Mouse (Mus musculus): ENCODE results near the gene Fam118b. TPM values are rescaled to one million over a fixed set of nuclear protein-coding genes. Genes with fewer than 3 reads are reported as not detected.

Gene Fam118b
- polyA plus RNA-seq, 1 experiment = 10.7 TPM

DNA sequence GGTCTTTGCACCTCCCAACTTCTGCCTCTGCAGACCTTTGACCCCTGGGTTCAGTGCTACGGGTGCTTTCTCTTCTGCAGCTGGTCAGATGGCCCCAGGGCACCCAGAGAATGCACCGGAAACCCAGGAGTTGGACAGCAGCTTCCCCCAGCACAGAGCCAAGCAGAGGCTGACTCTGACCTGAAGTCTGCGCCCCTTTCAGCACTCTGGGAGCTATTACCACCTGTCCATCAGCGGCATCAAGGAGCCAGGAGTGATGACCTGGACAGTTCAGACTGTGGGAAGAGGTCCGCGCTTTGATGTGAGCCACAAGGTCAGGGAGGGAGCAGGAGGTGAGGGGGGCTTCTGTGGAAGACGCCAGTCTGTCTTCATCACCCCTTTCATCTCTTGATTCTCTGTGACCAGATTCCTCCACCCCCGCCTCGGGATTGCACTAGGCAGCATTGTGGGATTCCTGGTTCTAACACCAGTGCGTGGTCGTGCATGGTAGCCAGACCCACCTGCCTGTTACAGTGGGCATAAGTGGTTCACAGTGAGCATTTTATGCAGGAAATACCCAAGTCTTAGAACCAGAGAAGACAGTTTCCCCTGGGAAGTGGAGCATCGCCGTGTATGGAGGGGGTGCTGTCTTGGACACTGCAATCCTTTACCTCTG is 15.9 kb upstream of the Fam118b start:
- H3K27ac ChIP-seq (replicated peaks; ENCODE audit: low read depth, low read length) = no peak overlapping the region
- H3K4me1 ChIP-seq (ENCODE audit: control insufficient read depth, insufficient read depth, insufficient read length, low read length) = no peaks in the 10 kb centered on the region
- no peak overlapping the region for H3K4me3 ChIP-seq (ENCODE audit: insufficient read depth, low read depth, low read length)

DNA sequence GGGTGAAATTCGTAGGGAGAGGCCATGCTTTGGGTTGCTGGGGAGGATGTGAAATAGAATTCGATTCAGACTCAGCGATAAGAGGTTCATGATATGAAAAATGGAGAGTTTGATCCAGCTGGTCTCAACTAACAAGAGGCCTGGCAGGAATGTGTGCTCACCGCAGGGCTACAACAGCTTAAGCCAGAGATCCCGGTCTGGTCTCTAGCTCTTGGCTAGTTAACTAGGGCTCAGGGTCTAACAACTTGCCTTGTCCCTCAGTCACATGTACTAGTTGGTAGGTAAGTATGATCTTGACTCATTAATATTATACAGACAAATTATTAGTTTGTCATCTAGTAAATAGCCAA is 15.2 kb upstream of the Fam118b start:
- Histone ChIP-seq H3K27ac (replicated peaks; ENCODE audit: low read depth, low read length) (no peak overlapping the region), H3K4me3 (ENCODE audit: insufficient read depth, low read depth, low read length) (no peak overlapping the region), H3K4me1 (ENCODE audit: control insufficient read depth, insufficient read depth, insufficient read length, low read length) (no peaks in the 10 kb centered on the region)

DNA sequence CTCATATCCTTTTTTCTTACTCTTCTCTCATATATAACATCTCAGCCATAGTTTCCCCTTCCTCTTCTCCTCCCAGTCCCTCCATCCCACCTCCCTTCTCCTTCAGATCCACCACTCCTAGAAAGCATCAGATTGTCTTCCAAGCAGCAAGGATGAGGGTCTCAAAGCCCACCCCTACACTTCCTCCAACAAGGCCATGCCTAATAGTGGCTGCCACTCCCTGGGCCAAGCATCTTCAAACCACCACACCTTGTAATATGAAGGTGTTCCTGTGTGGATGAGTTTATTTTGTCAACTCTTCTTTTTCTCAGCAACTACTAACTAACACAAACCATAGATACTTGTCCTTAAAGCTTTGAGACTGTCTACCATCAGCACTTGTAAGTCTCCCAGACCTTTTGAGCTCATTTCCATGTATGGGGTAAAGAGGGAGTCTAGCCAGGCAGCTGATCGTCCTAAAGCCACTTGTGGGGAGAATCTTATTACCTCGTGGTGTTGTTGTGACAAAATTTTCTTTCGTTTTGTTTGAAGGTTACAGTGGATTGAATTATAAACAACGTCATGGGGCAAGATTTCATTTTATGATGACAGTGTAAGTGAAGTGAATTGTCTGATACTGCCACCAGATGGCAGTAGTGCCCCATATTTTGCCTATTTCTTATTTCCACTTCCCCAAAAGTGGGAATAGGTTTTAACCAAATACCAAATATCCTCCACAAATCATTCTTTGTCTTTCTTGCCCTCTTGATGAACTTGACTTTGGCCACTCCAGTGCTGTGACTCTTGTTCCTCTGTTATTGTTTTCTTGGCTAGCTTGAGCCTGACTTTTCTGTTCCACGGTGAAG is 14.6 kb upstream of the Fam118b start:
- Histone ChIP-seq H3K27ac (replicated peaks; ENCODE audit: low read depth, low read length) (no peak overlapping the region), H3K4me3 (ENCODE audit: insufficient read depth, low read depth, low read length) (no peak overlapping the region), H3K4me1 (ENCODE audit: control insufficient read depth, insufficient read depth, insufficient read length, low read length) (no peaks in the 10 kb centered on the region)

DNA sequence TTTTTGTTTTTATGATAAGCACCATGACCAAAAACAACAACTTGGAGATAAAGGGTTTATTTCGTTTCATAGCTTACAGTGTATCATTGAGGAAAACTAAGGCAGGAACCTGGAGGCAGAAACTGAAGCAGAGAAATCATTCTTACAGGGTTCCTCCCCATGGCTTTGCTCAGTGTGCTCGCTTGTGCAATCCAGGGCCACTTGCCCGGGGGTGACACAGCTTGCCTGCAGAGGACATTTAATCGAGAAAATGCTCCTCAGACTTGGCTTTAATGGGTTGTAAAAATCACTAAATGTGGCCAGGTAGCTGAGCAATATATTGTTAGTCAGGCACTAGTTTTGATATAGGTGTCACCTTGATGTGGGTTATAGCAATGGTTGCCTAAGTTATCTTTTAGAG is 10.8 kb upstream of the Fam118b start:
- no peak overlapping the region for H3K27ac ChIP-seq (replicated peaks; ENCODE audit: low read depth, low read length)
- H3K4me1 ChIP-seq (ENCODE audit: control insufficient read depth, insufficient read depth, insufficient read length, low read length) = no peaks in the 10 kb centered on the region
- H3K4me3 ChIP-seq (ENCODE audit: insufficient read depth, low read depth, low read length) = no peak overlapping the region

DNA sequence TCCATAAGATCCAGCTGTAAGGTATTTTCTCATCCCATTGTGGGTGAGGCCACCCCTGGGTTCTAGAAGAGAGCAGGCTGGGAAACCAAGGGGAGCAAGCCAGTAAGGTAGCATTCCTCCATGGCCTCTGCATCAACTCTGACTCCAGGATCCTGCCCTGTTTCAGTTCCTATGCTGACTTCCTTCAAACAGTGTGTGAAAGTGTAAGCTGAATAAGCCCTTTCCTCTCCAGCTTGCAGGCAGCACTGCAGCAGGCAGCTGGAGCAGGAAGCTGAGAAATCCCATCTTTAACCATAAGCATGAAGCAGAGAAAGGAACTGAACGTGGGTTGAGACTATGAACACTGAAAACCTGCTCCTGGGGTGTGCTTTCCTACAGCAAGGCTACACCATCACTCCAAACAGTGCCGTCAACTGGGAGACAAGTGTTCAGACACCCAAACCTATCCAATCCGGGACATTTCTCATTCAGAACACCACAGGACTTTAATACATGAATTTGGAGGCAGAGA is 10.3 kb upstream of the Fam118b start:
- no peak overlapping the region for H3K4me3 ChIP-seq (ENCODE audit: insufficient read depth, low read depth, low read length)
- no peaks in the 10 kb centered on the region for H3K4me1 ChIP-seq (ENCODE audit: control insufficient read depth, insufficient read depth, insufficient read length, low read length)
- H3K27ac ChIP-seq (replicated peaks; ENCODE audit: low read depth, low read length) = 0 out of 2 replicates have a peak overlapping the region, but pooled peaks have one; percentile 8

DNA sequence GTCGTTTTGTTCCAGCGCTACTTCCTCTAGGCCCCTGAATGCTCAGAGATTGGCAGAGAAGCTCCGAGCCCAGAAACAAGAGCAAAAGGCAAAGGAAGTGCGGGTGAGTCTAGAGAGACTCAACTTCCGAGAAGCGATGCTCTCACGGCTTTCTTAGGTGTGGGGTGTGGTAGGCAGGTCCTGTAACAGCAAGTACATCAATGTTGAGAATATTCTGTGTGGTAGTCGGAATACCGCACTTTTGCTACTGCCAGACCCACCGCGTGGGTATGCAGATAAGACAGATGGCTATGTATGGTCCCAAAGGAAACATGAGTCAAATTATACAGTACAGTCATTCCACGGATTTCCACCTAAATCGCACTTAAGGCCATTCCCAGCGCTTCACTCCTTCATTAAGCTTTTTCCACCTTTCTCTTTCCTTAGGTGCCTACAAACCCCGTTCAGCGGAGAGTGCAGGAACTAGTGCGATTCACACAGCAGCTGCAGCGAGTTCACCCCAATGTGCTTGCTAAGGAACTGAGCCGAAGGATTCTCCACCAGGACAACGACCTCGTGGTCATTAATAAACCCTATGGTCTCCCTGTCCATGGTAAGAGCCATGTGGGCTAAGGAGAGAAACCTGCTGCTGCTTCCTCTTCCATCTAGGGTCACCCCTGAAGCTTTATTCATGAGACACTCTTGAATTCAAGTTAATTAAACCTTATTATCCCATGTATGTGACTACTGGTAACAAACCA is 541 bp upstream of the Fam118b start:
- peak overlapping the region; percentile 68 for H3K27ac ChIP-seq (replicated peaks; ENCODE audit: low read depth, low read length)

DNA sequence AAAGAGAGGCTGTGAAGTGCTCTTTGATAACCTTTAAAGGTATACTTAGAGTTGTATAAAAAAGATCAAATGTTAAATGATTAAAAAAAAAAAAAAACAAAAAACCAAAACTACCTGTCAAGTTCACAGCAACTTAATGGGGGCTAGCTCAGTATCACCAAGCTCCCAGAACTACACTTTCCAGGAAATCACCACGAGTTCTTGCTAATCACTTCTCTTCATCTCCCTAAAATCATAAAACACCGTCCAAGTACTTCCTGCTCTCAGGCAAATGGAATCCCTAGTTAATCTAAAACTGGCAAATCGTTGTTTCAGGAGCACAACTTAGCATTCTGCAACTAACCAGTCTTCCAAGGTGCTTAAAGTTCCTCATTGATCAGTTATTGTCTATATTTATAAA is 3.1 kb downstream of the Fam118b start:
- Histone ChIP-seq H3K4me1 (ENCODE audit: control insufficient read depth, insufficient read depth, insufficient read length, low read length) (no peaks in the 10 kb centered on the region), H3K4me3 (ENCODE audit: insufficient read depth, low read depth, low read length) (no peak overlapping the region), H3K27ac (replicated peaks; ENCODE audit: low read depth, low read length) (no peak overlapping the region)

More for the DNA sequence above, 541 bp upstream of the Fam118b start:
- no peaks in the 10 kb centered on the region for H3K4me1 ChIP-seq (ENCODE audit: control insufficient read depth, insufficient read depth, insufficient read length, low read length)
- peak overlapping the region; percentile 81 for H3K4me3 ChIP-seq (ENCODE audit: insufficient read depth, low read depth, low read length)

DNA sequence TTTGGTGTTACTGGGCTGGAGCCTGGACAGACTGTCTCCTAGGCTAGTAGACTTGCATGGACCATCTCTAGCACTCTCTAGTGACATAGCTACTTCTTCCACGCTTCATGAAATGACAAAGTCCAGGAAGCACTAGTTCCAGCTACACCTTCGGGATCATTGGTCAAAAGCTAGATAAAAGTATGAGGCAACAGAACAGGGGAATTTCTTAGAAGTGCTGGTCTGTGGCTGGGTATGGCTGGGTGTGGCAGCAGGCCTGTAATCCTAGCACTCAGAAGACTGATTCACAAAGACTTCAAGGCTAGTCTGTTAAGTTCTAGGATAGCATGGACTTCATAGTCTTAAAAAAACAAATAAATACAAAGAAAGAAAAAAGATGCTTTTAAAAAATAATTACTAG is 4.2 kb downstream of the Fam118b start:
- Histone ChIP-seq H3K4me3 (ENCODE audit: insufficient read depth, low read depth, low read length) (no peak overlapping the region), H3K4me1 (ENCODE audit: control insufficient read depth, insufficient read depth, insufficient read length, low read length) (no peaks in the 10 kb centered on the region), H3K27ac (replicated peaks; ENCODE audit: low read depth, low read length) (no peak overlapping the region)

DNA sequence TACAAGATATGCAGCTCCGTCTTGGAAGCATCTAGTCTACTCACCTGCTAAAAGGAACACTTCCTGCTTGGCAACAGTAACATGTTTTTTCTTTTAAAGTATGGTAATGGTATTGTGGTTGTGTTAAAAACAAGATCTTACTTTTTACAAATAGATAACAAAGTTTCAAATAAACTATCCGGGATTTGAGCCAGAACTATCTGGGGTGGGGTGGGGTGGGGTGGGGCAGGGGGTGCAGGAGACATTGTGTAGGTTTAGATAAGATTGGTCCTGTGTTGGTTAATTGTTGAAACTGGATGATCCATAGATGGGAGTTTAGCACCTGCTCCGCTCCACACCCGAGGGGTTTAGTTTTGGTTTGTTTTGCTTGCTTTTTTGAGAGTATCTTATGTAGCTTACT is 5.2 kb downstream of the Fam118b start:
- no peak overlapping the region for H3K27ac ChIP-seq (replicated peaks; ENCODE audit: low read depth, low read length)
- no peaks in the 10 kb centered on the region for H3K4me1 ChIP-seq (ENCODE audit: control insufficient read depth, insufficient read depth, insufficient read length, low read length)
- H3K4me3 ChIP-seq (ENCODE audit: insufficient read depth, low read depth, low read length) = no peak overlapping the region

DNA sequence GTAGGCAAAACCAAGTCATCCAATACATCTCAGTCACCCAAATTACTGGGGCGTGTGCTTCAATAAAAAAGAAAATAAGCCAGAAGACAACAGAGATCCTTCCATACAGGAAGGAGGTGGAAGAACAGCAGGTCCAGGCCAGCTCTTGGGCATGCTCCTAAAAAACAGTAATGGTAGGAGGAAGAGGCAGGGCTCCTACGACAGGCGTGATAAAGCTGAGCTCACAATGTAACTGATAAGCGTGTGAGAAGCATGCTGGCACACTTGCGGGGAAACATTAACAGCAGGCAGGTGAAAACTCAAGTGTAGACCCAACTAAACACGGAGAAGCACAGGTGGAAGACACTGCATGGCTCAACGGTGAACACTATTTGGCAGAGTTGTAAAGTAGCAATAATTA is 10.2 kb downstream of the Fam118b start:
- Histone ChIP-seq H3K27ac (replicated peaks; ENCODE audit: low read depth, low read length) (no peak overlapping the region), H3K4me1 (ENCODE audit: control insufficient read depth, insufficient read depth, insufficient read length, low read length) (no peaks in the 10 kb centered on the region), H3K4me3 (ENCODE audit: insufficient read depth, low read depth, low read length) (no peak overlapping the region)

DNA sequence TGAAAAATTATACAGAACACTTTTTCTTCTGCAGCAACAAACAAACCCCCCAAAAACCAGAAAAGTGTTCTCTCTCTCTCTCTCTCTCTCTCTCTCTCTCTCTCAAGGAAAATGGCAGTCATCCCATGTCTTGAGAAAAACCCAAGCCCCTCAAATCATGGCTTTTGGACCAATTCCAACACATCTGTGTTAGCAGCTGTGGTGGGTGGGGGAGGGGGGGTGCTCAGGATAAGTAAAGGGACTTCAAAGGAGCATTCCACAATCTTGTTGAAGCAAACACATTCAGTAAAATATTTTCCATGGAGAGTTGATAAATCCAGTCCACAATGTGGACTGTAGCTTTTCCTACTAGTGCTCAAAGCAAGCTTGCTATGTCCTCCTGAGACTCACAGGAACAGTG is 18.1 kb downstream of the Fam118b start:
- Histone ChIP-seq H3K4me1 (ENCODE audit: control insufficient read depth, insufficient read depth, insufficient read length, low read length) (no peaks in the 10 kb centered on the region), H3K4me3 (ENCODE audit: insufficient read depth, low read depth, low read length) (no peak overlapping the region), H3K27ac (replicated peaks; ENCODE audit: low read depth, low read length) (no peak overlapping the region)

DNA sequence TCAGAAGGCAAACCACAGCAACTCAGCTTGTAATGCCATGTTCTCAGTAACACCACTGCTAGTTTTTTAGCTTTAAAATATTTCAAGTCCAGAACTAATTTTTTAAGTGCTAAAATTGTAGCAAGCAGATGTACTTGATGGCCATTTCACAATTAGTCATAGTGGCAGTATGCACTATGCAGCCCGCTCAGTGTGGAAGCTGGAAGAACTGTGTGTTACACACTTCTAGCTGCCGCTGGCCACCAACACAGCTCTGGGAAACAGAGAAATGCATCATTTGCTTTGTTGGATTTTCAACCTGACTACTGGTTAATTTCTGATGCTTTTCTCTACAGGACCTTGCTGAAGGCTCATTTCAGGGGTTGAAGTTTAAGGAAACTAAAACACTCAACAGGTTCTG is 20.2 kb downstream of the Fam118b start:
- H3K27ac ChIP-seq (replicated peaks; ENCODE audit: low read depth, low read length) = no peak overlapping the region
- no peaks in the 10 kb centered on the region for H3K4me1 ChIP-seq (ENCODE audit: control insufficient read depth, insufficient read depth, insufficient read length, low read length)
- no peak overlapping the region for H3K4me3 ChIP-seq (ENCODE audit: insufficient read depth, low read depth, low read length)

DNA sequence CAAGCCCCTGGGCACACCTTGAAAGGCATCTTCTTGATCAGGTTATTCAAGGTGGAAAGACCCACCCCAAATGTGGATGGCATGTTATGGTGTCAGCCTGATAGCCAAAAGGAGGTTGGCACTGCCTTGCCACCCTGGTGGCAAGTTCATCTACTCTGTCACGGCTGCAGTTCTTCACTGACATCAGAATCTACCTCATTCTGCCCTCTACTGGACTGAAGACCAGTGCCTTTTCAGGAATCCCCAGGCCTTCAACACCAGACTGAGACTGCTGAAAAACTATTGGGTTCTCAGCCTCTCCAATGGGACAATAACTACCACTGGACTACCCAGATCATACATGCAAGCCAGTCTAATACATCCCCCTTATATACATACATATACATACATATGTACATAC is 27.9 kb downstream of the Fam118b start:
- Histone ChIP-seq H3K4me1 (ENCODE audit: control insufficient read depth, insufficient read depth, insufficient read length, low read length) (no peaks in the 10 kb centered on the region), H3K27ac (replicated peaks; ENCODE audit: low read depth, low read length) (no peak overlapping the region), H3K4me3 (ENCODE audit: insufficient read depth, low read depth, low read length) (no peak overlapping the region)

DNA sequence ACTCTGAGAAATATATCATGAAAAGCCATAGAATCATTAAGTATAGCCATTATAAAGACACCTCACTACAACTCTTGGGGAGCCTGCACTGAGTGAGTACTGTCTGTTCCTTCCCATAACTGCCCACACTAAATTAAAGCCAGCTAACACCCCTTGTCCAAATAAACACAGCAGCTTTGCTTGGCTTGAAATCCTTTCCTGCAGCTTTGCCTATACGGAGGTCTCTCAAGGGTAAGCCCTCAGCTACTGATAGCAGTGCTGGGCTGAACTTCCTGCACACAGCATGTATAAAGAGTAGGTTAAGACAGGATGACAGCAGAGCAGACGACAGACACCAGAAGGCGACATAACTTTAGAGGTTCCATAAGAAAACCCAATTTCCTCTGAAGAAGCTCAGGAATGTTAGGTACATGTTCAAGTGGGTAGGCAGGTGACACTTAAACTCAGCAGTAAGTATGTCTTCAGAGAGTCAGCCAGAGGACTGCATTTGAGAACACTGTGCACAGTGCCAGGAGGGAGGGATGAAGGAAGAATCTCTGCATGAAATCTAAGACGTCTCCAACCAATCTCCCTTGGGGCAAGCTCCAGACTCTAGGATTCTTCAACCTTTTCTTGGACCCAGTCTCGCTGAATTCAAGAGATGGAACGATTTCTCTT is 28.6 kb downstream of the Fam118b start:
- H3K27ac ChIP-seq (replicated peaks; ENCODE audit: low read depth, low read length) = no peak overlapping the region
- no peaks in the 10 kb centered on the region for H3K4me1 ChIP-seq (ENCODE audit: control insufficient read depth, insufficient read depth, insufficient read length, low read length)
- H3K4me3 ChIP-seq (ENCODE audit: insufficient read depth, low read depth, low read length) = no peak overlapping the region

DNA sequence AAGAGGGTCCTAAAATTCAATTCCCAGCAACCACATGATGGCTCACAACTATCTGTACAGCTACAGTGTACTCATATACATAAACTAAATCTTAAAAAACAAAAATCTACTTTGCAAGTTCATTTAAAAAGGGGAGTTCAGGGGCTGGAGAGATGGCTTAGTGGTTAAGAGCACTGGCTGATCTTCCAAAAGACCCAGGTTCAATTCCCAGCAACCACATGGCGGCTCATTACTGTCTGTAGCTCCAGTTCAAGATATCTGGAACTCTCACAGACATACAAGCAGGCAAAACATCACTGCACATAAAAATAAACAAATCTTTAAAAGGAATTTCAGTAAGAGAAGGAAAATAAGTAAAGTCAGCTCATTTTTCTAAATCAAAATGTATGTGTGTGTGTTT is 29.2 kb downstream of the Fam118b start:
- no peaks in the 10 kb centered on the region for H3K4me1 ChIP-seq (ENCODE audit: control insufficient read depth, insufficient read depth, insufficient read length, low read length)
- no peak overlapping the region for H3K27ac ChIP-seq (replicated peaks; ENCODE audit: low read depth, low read length)
- H3K4me3 ChIP-seq (ENCODE audit: insufficient read depth, low read depth, low read length) = no peak overlapping the region
